Mouse (Mus musculus) midbrain, embryonic 13.5 days (tissue): ENCODE data around the gene Itgal. TPM values are rescaled to one million over a fixed set of nuclear protein-coding genes. Genes with fewer than 3 reads are reported as not detected.
"Not testable (repeated sequence)": the region's sequence is repeated elsewhere in the genome, so short reads cannot be mapped to it uniquely, and the experiment has no call there.

Experiments
- ATAC-seq: fragments of 200-750 bp; cut with Nextera tagmentation; 2 replicates; pipeline ENCODE4 v1.8.0; 2017; ENCODE audit warnings: mild to moderate bottlenecking, moderate TSS enrichment, moderate library complexity
- H3K27ac ChIP-seq: fragments of 300-500 bp; sonication (generic); 2 replicates; pipeline ENCODE4 v1.5.1; 2015; ENCODE audit warnings: inconsistent platforms, mild to moderate bottlenecking, moderate library complexity
- H3K27me3 ChIP-seq: fragments of 300-500 bp; sonication (generic); 2 replicates; pipeline ENCODE4 v1.6.1; 2015; ENCODE audit warnings: mild to moderate bottlenecking, inconsistent platforms
- H3K36me3 ChIP-seq: fragments of 300-500 bp; sonication (generic); 2 replicates; pipeline ENCODE4 v1.6.1; 2015; ENCODE audit warnings: mild to moderate bottlenecking, inconsistent platforms
- H3K4me1 ChIP-seq: fragments of 300-500 bp; sonication (generic); replicated peaks from 2 replicates; pipeline ENCODE4 v1.6.1; 2015; ENCODE audit warnings: inconsistent platforms
- H3K4me2 ChIP-seq: fragments of 300-500 bp; sonication (generic); replicated peaks from 2 replicates; pipeline ENCODE4 v1.6.1; 2015; ENCODE audit warnings: moderate library complexity, mild to moderate bottlenecking, inconsistent platforms
- H3K4me3 ChIP-seq: fragments of 300-500 bp; sonication (generic); replicated peaks from 2 replicates; pipeline ENCODE4 v1.5.1; 2015; ENCODE audit warnings: mild to moderate bottlenecking, inconsistent platforms
- H3K9ac ChIP-seq: fragments of 300-500 bp; sonication (generic); replicated peaks from 2 replicates; pipeline ENCODE4 v1.6.1; 2015; ENCODE audit warnings: mild to moderate bottlenecking, inconsistent platforms
- H3K9me3 ChIP-seq: fragments of 300-500 bp; sonication (generic); 2 replicates; pipeline ENCODE4 v1.6.1; 2016; ENCODE audit warnings: mild to moderate bottlenecking, inconsistent platforms
- WGBS: fragments of 180-500 bp; shearing (Covaris S2); methylation state at CpG from one replicate; pipeline ENCODE4 v1.1.7; 2015; 5-methylcytosine and 5-hydroxymethylcytosine counted together
- polyA plus RNA-seq: library from polyadenylated mRNA; unstranded; fragments of >200 nt; fragmentation: Nextera tagmentation; extraction: Ambion mirVana; gene quantifications from 2 replicates; pipeline ENCODE4 v1.2.1, GENCODE M21; 2015

The Itgal gene
- polyA plus RNA-seq, 1 experiment from 2014 or later, result 0.30 TPM

- 0% methylated on average over 50 of the region's 76 CpGs for WGBS
- Histone ChIP-seq H3K9ac (peak within 1 kb of the TSS; percentile 96), H3K36me3 (peaks cover 29% of the 10 kb centered on the region), H3K4me3 (peak within 1 kb of the TSS; percentile 88), H3K9me3 (no peaks in the 10 kb centered on the region), H3K27ac (peak within 1 kb of the TSS; percentile 95), H3K4me2 (peak within 1 kb of the TSS; percentile 90), H3K4me1 (peaks cover 20% of the 10 kb centered on the region), H3K27me3 (no peaks in the 10 kb centered on the region)
- ATAC-seq, result peak; percentile 93
Measured at GRCm38 (mm10) chr7:127345512-127346325, 49.7 kb downstream of the Itgal start, which contains the start of gene Zfp768. TSS of gene Zfp768 (minus strand) at chr7:127345589.

GRCm38 (mm10) chr7:127346676-127347075 is 50.6 kb downstream of the Itgal start:
- H3K9ac ChIP-seq, result peak overlapping the region; percentile 96
- WGBS, result 13% methylated on average over 8 of the region's 8 CpGs

GRCm38 (mm10) chr7:127351230-127352004 is 55.4 kb downstream of the Itgal start:
- peaks cover 7% of the 10 kb centered on the region for H3K4me1 ChIP-seq
- H3K9ac ChIP-seq, result no peak overlapping the region
- no peaks in the 10 kb centered on the region for H3K9me3 ChIP-seq
- no peak overlapping the region for H3K4me3 ChIP-seq
- no peaks in the 10 kb centered on the region for H3K36me3 ChIP-seq
- 0 out of 2 replicates have a peak, but pooled peaks cover 2% of the 10 kb centered on the region for H3K27me3 ChIP-seq
- no peak overlapping the region for H3K27ac ChIP-seq
- no peak for ATAC-seq
- WGBS, result 90% methylated on average over 5 of the region's 5 CpGs
- H3K4me2 ChIP-seq, result no peak overlapping the region

More at GRCm38 (mm10) chr7:127346676-127347075, 50.6 kb downstream of the Itgal start:
- H3K9me3 ChIP-seq, result no peaks in the 10 kb centered on the region
- H3K36me3 ChIP-seq, result peaks cover 22% of the 10 kb centered on the region
- peaks cover 20% of the 10 kb centered on the region for H3K4me1 ChIP-seq
- ATAC-seq, result no peak
- no peak overlapping the region for H3K27ac ChIP-seq
- H3K4me3 ChIP-seq, result peak overlapping the region; percentile 88
- no peaks in the 10 kb centered on the region for H3K27me3 ChIP-seq
- H3K4me2 ChIP-seq, result peak overlapping the region; percentile 90

- Histone ChIP-seq H3K4me1 (no peaks in the 10 kb centered on the region), H3K27ac (no peak overlapping the region), H3K4me3 (no peak overlapping the region), H3K9ac (no peak overlapping the region), H3K36me3 (no peaks in the 10 kb centered on the region), H3K9me3 (no peaks in the 10 kb centered on the region), H3K4me2 (no peak overlapping the region), H3K27me3 (peaks cover 9% of the 10 kb centered on the region; the same call in 1 of the 2 replicates)
- 67% methylated on average over 3 of the region's 3 CpGs for WGBS
- no peak for ATAC-seq
Measured at GRCm38 (mm10) chr7:127355796-127356195, 59.7 kb downstream of the Itgal start.

- ATAC-seq, result no peak
- 0 out of 2 replicates have a peak, but pooled peaks cover 3% of the 10 kb centered on the region for H3K4me1 ChIP-seq
- H3K36me3 ChIP-seq, result no peaks in the 10 kb centered on the region
- H3K9ac ChIP-seq, result no peak overlapping the region
- no peak overlapping the region for H3K4me3 ChIP-seq
- peaks cover 14% of the 10 kb centered on the region; the same call in 1 of the 2 replicates for H3K27me3 ChIP-seq
- no peaks in the 10 kb centered on the region for H3K9me3 ChIP-seq
- H3K27ac ChIP-seq, result no peak overlapping the region
- no peak overlapping the region for H3K4me2 ChIP-seq
- whole genome bisulfite sequencing, result 54% methylated on average over 2 of the region's 2 CpGs
Measured at GRCm38 (mm10) chr7:127357871-127358270, 61.8 kb downstream of the Itgal start.

GRCm38 (mm10) chr7:127358472-127358871 is 62.4 kb downstream of the Itgal start:
- peaks cover 14% of the 10 kb centered on the region for H3K27me3 ChIP-seq

GRCm38 (mm10) chr7:127360265-127360664 is 64.2 kb downstream of the Itgal start:
- no peak for ATAC-seq
- WGBS, result 82% methylated on average over 4 of the region's 4 CpGs
- H3K4me2 ChIP-seq, result no peak overlapping the region

More at GRCm38 (mm10) chr7:127358472-127358871, 62.4 kb downstream of the Itgal start:
- peaks cover 4% of the 10 kb centered on the region for H3K4me1 ChIP-seq
- no peak overlapping the region for H3K27ac ChIP-seq
- no peaks in the 10 kb centered on the region for H3K36me3 ChIP-seq
- H3K9ac ChIP-seq, result no peak overlapping the region
- 76% methylated on average over 4 of the region's 4 CpGs for WGBS
- no peaks in the 10 kb centered on the region for H3K9me3 ChIP-seq
- no peak overlapping the region for H3K4me2 ChIP-seq
- no peak overlapping the region for H3K4me3 ChIP-seq
- no peak for ATAC-seq

GRCm38 (mm10) chr7:127361449-127361848 is 65.4 kb downstream of the Itgal start:
- H3K36me3 ChIP-seq, result no peaks in the 10 kb centered on the region
- ATAC-seq, result 0 out of 2 replicates have a peak, but pooled peaks have one; percentile 24

More at GRCm38 (mm10) chr7:127360265-127360664, 64.2 kb downstream of the Itgal start:
- Histone ChIP-seq H3K9me3 (no peaks in the 10 kb centered on the region), H3K27ac (no peak overlapping the region), H3K4me1 (peaks cover 13% of the 10 kb centered on the region), H3K9ac (no peak overlapping the region), H3K36me3 (no peaks in the 10 kb centered on the region), H3K4me3 (no peak overlapping the region), H3K27me3 (peaks cover 12% of the 10 kb centered on the region)

GRCm38 (mm10) chr7:127362418-127362817 is 66.4 kb downstream of the Itgal start:
- not testable (repeated sequence) for ATAC-seq, H3K36me3 ChIP-seq, H3K27ac ChIP-seq, H3K4me3 ChIP-seq, H3K9ac ChIP-seq, H3K9me3 ChIP-seq
- H3K4me1 ChIP-seq, result peaks cover 13% of the 10 kb centered on the region
- peak overlapping the region; percentile 19; the same call in 1 of the 2 replicates for H3K4me2 ChIP-seq
- peaks cover 12% of the 10 kb centered on the region for H3K27me3 ChIP-seq
- WGBS, result 7% methylated on average over 13 of the region's 13 CpGs

More at GRCm38 (mm10) chr7:127361449-127361848, 65.4 kb downstream of the Itgal start:
- peaks cover 12% of the 10 kb centered on the region for H3K27me3 ChIP-seq
- H3K9ac ChIP-seq, result no peak overlapping the region
- no peaks in the 10 kb centered on the region for H3K9me3 ChIP-seq
- no peak overlapping the region for H3K4me2 ChIP-seq
- no peak overlapping the region for H3K27ac ChIP-seq
- peaks cover 13% of the 10 kb centered on the region for H3K4me1 ChIP-seq
- H3K4me3 ChIP-seq, result no peak overlapping the region
- 52% methylated on average over 13 of the region's 13 CpGs for WGBS

GRCm38 (mm10) chr7:127363475-127363921 is 67.4 kb downstream of the Itgal start:
- Histone ChIP-seq H3K4me1 (peaks cover 13% of the 10 kb centered on the region), H3K27ac (peak overlapping the region; percentile 8; the same call in 1 of the 2 replicates), H3K9me3 (no peaks in the 10 kb centered on the region), H3K9ac (peak overlapping the region; percentile 57), H3K4me2 (peak overlapping the region; percentile 76), H3K36me3 (no peaks in the 10 kb centered on the region), H3K4me3 (peak overlapping the region; percentile 38), H3K27me3 (peaks cover 12% of the 10 kb centered on the region)
- WGBS, result 2% methylated on average over 24 of the region's 24 CpGs
- ATAC-seq, result peak; percentile 68

- H3K27me3 ChIP-seq, result peaks cover 12% of the 10 kb centered on the region
- peaks cover 13% of the 10 kb centered on the region for H3K4me1 ChIP-seq
- H3K27ac ChIP-seq, result no peak overlapping the region
- peak overlapping the region; percentile 76 for H3K4me2 ChIP-seq
- H3K9me3 ChIP-seq, result no peaks in the 10 kb centered on the region
- WGBS, result 39% methylated on average over 4 of the region's 4 CpGs
- no peaks in the 10 kb centered on the region for H3K36me3 ChIP-seq
- ATAC-seq, result no peak
- H3K4me3 ChIP-seq, result peak overlapping the region; percentile 38
- no peak overlapping the region for H3K9ac ChIP-seq
Measured at GRCm38 (mm10) chr7:127364166-127364565, 68.1 kb downstream of the Itgal start.
